Mouse (Mus musculus): Measurements from ENCODE around the gene Klrb1b. TPM values are rescaled to one million over a fixed set of nuclear protein-coding genes. Genes with fewer than 3 reads are reported as not detected.

The Klrb1b gene
- polyA plus RNA-seq, 1 experiment from 2014 or later = 0.46 TPM

Other genes with a start within 250 kb of the Klrb1b start
- gene A2ml1, start 244.7 kb downstream of the Klrb1b start, polyA plus RNA-seq (2015; fragmentation: Nextera tagmentation; extraction: Ambion mirVana) = 47.2 and 49.7 TPM in 2 replicates
- gene Klrb1a, start 202.8 kb downstream of the Klrb1b start, polyA plus RNA-seq (2015; fragmentation: Nextera tagmentation; extraction: Ambion mirVana) = 0.24 and 0.27 TPM in 2 replicates
- 0.09 and 0.28 TPM in 2 replicates for gene Clec2h, start 163.9 kb downstream of the Klrb1b start, polyA plus RNA-seq (2015; fragmentation: Nextera tagmentation; extraction: Ambion mirVana)
- gene Klrb1, start 103.3 kb downstream of the Klrb1b start, polyA plus RNA-seq (2015; fragmentation: Nextera tagmentation; extraction: Ambion mirVana) = not detected in 2 replicates
- gene Klrb1c, start 37.1 kb downstream of the Klrb1b start, polyA plus RNA-seq (2015; fragmentation: Nextera tagmentation; extraction: Ambion mirVana) = 0.61 and 0.78 TPM in 2 replicates
- 0.20 TPM in 1 of 2 replicates, not detected in the other for gene Gm44511, start within 50 bp of the Klrb1b start, polyA plus RNA-seq (2015; fragmentation: Nextera tagmentation; extraction: Ambion mirVana)
- 0.21 and 0.30 TPM in 2 replicates for gene Clec2i, start 61.3 kb upstream of the Klrb1b start, polyA plus RNA-seq (2015; fragmentation: Nextera tagmentation; extraction: Ambion mirVana)
- gene BC035044, start 64.8 kb upstream of the Klrb1b start, polyA plus RNA-seq (2015; fragmentation: Nextera tagmentation; extraction: Ambion mirVana) = 6.3 and 6.6 TPM in 2 replicates
- gene Clec2g, start 108.0 kb upstream of the Klrb1b start, polyA plus RNA-seq (2015; fragmentation: Nextera tagmentation; extraction: Ambion mirVana) = not detected in 2 replicates
- gene Klrb1f, start 219.6 kb upstream of the Klrb1b start, polyA plus RNA-seq (2015; fragmentation: Nextera tagmentation; extraction: Ambion mirVana) = 0.45 and 0.50 TPM in 2 replicates

Measured in liver, embryonic 16.5 days (tissue).